Mouse (Mus musculus): Measurements from ENCODE around the gene Dexi.
A peak's percentile ranks its signal among the peaks of the same experiment; 100 is the strongest.

Dexi gene

GRCm38 (mm10) chr16:10495824-10496298, 47.0 kb downstream of the Dexi start:
- DNase-seq = no peak

DNA sequence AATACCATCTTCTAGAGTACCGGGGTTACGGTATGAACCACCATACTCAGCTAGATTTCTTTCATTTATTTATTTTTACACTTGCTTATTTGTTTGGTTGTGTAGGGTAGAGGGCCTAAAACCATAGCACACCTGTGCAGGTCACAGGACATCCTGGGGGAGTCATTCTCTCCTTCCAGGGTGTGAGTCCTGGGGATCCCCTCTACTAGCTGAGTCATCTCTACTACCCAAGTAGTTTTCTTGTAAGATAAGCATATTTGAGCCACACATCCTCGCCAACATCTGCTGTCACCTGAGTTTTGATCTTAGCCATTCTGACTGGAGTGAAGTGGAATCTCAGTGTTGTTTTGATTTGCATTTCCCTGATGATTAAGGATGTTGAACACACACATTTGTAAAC, 50.3 kb downstream of the Dexi start:
- DNase-seq = no peak

- no peak for DNase-seq
Observed at GRCm38 (mm10) chr16:10491716-10492115, 51.1 kb downstream of the Dexi start.

- DNase-seq = no peak
Observed at GRCm38 (mm10) chr16:10490503-10491150, 52.2 kb downstream of the Dexi start.

- DNase-seq = no peak
Observed at GRCm38 (mm10) chr16:10489904-10490457, 52.9 kb downstream of the Dexi start.

GRCm38 (mm10) chr16:10489483-10489882, 53.4 kb downstream of the Dexi start:
- no peak for DNase-seq

GRCm38 (mm10) chr16:10488769-10489481, 53.9 kb downstream of the Dexi start:
- no peak for DNase-seq

GRCm38 (mm10) chr16:10487895-10488493, 54.9 kb downstream of the Dexi start:
- DNase-seq = no peak

DNA sequence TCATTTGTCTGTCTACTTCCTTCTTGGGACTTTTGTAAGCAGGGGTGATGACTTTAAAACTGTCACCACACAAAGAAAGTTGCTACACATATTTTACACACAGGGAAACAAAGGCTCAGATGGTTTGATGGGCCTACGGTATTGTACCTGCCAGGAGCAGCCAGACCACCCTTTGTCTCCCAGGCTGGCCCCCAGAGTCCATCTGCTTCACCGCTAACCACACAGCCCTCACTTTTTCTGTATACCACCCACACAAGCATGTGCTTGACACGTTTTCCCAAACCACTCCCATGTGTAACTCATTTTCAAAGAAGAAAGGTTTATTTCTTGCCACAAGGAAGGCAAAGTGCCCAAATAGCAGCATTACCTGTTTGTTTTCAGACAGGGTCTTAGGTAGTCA, 55.9 kb downstream of the Dexi start:
- DNase-seq = no peak

DNA sequence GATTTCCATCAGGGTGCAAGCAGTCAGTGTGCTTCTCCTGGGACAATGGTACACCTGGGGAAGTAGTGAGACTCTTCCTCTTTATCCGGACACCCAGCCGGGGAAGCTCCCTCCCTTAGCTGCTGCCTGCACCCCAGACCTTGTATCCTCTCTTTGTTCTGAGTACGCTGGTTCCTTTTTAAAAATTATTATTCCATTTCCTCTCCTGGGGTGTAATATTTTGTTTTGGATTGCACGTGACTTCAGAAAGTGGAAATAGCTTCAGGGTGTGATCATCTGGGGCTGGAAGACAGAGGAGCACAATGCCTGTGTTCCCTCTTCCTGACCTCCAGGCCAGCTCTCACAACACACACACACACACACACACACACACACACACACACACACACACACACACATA, 60.5 kb downstream of the Dexi start:
- no peak for DNase-seq

DNA sequence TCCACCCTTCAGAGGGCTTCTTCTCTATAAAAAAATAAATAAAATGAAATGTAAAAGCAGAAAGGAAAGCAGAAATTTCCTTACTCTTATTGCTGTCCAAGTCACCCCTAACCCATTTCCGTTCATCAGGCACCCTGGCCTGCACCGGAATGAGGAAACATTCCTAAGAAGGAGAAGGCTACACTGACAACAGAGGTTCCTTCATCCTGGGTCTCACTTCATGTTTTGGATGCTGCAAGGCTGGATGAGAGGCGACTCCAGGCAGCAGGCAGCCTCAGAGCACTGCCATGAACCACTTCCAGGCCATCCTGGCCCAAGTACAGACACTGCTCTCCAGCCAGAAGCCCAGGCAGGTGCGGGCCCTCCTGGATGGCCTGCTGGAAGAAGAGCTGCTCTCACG, 63.0 kb downstream of the Dexi start, which contains the start of gene Ciita:
TSS of gene Ciita (plus strand) at position 203 of the 400 bp plus-strand sequence.
- DNase-seq = no peak

DNA sequence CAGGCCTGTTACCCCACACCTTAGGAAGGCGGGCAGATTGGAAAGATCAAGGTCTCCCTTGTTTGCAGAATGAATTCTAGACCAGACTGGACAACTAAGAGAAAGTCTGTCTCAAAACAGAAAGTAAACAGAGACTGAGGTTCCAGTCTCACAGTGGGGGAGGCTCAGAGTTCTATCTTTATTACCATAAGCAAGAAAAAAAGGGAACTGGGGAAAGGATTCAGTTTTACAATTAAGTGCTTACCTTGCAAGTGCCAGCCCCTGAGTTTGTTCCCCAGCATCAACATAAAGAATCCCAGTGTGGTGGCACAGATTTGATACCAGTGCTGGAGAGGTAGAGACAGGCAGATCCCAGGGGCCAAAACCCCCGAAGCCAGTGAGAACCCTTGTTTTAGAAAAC, 66.9 kb downstream of the Dexi start:
- no peak for DNase-seq

- no peak for DNase-seq
Observed at GRCm38 (mm10) chr16:10474956-10475355, 67.9 kb downstream of the Dexi start.

GRCm38 (mm10) chr16:10471950-10472349, 70.9 kb downstream of the Dexi start:
- DNase-seq = no peak

GRCm38 (mm10) chr16:10468201-10468600, 74.7 kb downstream of the Dexi start:
- DNase-seq = peak in 1 of 2 experiments; percentile 24

- DNase-seq = no peak
Observed at GRCm38 (mm10) chr16:10467391-10468107, 75.3 kb downstream of the Dexi start.

- DNase-seq = no peak
Observed at GRCm38 (mm10) chr16:10465011-10465681, 77.7 kb downstream of the Dexi start.

DNA sequence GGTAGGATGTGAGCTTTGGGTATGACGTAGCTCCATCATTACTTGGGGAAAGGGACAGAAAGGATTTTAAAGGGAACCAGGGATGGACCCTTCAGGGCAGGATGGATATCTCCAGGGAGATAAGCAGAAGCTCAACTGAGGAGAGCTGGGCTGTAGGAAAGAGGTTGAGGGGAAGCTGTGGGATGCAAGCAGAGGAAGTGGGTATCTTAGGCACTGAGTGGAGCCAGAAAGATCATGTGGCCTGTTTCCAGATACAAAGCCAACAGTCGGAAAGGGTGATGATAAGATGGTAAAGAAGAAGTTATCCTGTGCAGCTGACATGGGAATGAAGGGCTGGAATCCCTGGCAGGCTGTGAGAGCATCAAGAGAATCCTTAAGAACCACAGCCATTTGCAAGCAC, 81.7 kb downstream of the Dexi start:
- no peak for DNase-seq

DNA sequence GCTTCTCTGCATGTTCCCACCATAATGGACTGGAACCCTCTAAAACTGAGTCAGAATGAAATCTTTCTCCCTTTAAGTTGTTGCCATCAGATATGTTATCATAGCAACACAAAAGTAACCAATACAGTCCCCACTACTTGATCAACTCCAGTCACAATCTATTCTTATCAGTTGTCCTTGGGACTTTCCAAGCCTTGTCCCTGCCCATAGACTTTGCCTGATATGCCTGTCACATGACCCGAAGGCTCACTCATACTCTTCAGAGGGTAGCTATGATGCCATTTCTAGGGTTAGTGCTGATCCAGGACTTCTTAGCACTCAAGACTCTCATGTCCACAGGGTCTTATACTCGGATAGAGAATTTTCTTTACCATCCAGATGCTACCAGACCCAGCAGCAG, 82.7 kb downstream of the Dexi start:
- DNase-seq = no peak

- DNase-seq = no peak
Observed at GRCm38 (mm10) chr16:10454583-10454974, 88.3 kb downstream of the Dexi start.

DNA sequence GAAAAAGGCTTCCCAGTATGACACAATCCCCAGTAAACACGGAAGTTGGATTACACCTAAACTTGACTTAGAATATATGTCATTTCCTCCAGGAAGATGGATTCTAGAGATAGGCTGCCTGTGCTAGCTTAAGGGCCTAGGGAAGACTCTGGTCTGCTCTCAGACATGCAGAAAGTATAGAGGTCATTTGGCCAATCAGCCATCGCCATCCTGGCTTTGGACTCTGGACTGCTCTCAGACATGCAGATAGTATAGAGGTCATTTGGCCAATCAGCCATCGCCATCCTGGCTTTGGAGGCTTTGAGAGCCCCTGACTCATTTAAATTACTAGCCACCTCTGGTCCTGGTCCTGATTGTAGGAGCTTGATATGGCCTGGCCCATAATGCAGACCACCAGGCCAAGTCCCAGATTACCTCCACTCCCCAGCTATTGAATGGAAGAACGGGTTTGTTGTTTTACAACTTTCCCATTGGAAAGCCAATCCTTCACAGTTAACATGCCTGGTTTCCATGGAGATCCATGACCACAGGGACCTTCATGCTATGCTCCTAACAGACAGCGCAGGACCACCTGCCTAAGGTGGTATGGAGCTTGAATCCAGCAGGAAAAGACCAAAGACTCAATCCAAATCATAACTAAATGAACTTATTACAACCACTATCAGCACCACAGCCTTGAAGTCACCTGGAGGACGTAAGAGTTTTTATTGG, 88.8 kb downstream of the Dexi start:
- no peak for DNase-seq
